Mouse (Mus musculus): ENCODE measurements around the gene Bbs10.

The Bbs10 gene

DNA sequence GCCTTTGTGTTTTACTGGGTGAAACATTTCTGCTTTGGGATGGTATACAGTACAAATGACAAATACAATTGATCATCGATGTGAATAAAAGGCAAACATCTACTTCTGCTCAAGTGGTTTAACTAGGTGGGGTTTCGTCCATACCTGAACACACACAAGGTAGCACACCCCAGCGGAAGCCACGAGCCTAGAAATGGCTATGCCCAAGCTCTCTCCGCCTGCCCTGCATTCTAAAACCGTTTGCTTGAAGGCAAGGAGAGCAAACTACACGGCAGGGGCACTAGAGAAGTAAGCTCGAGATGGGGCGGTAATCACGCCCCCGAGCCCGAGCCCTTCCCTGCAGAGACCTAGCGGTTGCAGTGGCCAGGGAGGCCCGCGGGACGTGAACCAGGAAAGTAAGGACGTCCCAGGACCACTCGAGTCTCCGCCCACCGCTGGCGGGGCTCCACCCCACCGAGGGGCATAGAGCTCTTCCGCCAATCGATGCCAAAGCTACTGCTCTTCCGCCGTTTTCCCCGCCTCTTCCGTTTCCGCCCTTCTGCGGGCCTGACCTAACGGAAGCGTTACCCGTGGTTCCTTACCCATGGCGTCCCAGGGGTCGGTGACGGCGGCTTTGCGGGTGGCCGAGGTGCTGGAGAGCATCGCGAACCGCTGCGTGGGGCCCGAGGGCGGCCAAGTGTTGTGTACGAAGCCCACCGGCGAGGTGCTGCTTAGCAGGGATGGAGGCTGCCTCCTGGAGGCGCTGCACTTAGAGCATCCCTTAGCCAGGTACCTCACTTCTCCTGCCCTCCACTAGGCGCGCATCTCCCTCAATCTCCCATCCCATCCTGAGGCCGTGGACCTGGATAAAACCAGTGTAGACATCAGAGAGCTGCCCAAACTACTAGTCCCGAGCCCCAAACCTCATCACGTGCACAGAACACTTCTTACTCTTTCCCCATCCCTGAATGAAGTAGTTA lies at the start of gene Bbs10:
Gene Bbs10, plus strand, starts transcription at position 540 of the 959 bp plus-strand sequence.
- peak; percentile 94 to 97 for DNase-seq

DNA sequence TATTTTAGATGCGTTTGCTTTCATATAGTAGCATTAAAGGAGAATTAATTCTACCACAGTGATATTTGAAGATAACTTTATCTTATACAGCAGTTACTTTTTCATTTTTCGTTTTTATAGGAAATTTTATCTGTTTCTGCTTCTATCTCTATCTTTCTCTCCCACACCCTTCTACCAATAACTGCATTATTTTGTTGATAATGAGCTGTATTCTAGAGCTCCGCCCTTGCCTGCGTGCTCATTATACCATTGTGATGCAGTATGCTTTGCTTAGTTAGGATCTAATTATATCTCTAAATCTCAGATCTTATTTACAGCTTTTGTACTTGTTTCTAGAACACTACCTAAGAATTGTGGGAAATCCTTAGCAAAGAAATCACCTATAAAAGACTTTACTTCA lies 48.3 kb upstream of the Bbs10 start:
- no peak for DNase-seq

GRCm38 (mm10) chr10:111251666-111252065 lies 46.8 kb upstream of the Bbs10 start:
- no peak for DNase-seq

GRCm38 (mm10) chr10:111255228-111255627 lies 43.3 kb upstream of the Bbs10 start:
- no peak for DNase-seq

- no peak for DNase-seq
These were observed 42.3 kb upstream of the Bbs10 start for GRCm38 (mm10) chr10:111256156-111256555.

DNA sequence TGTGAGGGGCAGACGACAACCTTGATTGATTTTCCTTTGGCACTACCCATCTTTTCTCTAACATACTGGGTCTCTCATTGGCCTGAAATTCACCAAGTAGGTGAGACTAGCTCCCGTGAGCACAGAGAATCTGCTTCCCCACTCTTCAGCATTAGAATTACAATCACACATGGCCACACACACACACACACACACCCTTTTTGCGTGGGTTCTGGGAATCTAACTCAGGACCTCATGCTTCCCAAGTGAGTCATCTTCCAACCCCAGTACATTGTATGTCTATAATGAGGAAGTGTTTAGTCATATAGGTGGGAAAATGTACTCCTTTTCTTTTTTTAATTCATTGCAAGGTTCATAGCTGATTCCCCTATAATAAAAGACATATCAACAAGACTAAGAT lies 41.1 kb upstream of the Bbs10 start:
- no peak for DNase-seq

- no peak for DNase-seq
These were observed 40.2 kb upstream of the Bbs10 start for GRCm38 (mm10) chr10:111258256-111258655.

- DNase-seq: no peak
These were observed 26.8 kb upstream of the Bbs10 start for GRCm38 (mm10) chr10:111271687-111272086.

GRCm38 (mm10) chr10:111272905-111273304 lies 25.6 kb upstream of the Bbs10 start:
- DNase-seq: no peak

- no peak for DNase-seq
These were observed 24.9 kb upstream of the Bbs10 start for GRCm38 (mm10) chr10:111273463-111274088.

DNA sequence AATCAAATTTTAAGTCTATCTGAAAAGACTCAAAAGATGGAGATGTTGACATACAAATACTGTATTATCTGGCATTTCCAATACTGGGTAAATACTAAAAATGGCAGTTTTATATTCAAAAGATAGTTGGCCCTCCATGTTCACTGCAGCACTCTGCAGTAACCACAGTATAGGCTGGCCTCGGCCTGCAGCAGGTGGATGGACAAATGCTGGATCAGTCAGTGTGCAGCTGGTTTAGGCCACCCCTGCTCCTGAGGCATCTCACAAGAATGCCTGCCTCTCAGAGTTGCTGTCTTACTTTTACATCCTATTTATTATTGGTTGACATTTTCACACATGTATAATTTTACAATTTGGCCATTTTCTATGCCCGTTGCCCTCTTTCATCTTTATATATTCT lies 22.7 kb upstream of the Bbs10 start:
- DNase-seq: no peak

GRCm38 (mm10) chr10:111297631-111298030 lies 848 bp upstream of the Bbs10 start:
- no peak for DNase-seq

DNA sequence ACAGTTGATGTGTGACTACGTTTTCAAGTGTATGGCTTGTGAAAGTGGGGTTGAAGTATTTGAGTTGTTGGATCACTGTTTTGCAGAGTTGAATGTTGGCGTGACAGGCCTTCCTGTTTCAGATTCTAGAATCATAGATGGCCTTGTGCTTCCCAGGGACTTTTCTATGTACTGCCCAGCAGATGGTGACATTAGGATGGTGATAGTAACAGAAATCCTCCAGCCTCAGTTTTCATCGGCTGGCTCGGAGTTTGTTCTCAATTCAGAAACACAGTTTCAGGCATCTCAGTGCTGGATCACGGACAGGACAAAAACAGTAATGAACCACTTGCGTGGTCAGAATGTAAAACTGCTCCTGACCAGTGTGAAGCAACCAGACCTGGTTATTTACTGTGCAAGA lies 1.1 kb downstream of the Bbs10 start:
- DNase-seq: no peak

- no peak for DNase-seq
These were observed 2.6 kb downstream of the Bbs10 start for GRCm38 (mm10) chr10:111301041-111301440.

DNA sequence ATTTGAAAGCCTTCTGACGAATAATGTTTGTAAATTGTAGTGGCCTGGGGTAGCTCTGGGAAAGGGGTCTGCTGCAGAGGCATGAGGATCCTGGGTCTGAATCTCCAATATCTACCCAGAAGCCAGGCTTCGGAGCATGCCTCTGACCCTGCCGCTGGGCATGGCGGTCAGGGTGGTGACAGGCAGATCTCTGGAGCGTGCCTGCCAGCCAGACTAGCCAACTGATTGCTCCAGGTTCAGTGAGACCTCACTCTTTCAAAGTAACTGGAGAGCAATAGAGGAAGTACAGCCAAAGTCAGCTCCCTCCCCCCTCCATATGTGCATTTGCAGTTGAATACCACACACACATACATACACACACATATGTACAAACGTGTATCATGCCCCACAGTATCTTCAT lies 4.0 kb downstream of the Bbs10 start:
- no peak for DNase-seq

GRCm38 (mm10) chr10:111308850-111309501 lies 10.5 kb downstream of the Bbs10 start:
- no peak for DNase-seq

GRCm38 (mm10) chr10:111313282-111313681 lies 14.8 kb downstream of the Bbs10 start:
- DNase-seq: no peak

DNA sequence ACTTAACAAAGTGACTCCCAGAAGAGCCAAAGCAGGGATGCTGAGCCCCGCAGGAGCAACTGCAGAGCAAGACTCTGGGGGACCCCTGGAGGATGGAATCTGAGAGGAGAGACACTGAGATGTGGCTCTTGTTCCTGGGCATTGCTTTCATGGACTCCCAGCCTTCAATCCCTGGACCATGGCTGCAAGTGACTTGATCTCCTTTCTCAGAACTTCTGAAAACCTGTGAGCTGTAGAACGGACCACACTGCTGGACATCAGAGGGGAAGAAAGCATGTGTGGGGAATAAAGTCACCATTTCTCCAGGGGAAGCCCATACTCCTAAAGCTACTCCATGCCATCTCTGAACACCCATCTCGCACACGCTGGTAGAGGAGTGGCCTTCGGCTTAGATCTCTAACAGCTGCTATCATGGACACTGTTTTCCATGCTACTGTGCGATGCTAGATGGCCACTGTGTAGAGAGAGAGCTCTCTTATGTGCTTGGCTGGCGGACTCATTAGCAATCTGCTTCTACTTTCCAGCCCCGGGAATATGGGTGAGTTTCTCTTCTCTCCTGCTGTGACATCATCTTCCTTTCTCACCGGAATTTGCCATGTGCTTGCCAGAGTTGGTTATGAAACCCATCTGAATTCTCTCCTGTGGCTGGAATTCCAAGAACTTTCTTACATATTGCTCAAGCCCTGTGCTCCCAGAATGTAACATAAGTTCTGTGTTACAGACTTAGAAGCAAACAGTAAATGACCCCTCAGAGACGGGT lies 16.3 kb downstream of the Bbs10 start:
- peak; percentile 36 to 59 for DNase-seq

GRCm38 (mm10) chr10:111315940-111316339 lies 17.5 kb downstream of the Bbs10 start:
- no peak for DNase-seq

GRCm38 (mm10) chr10:111318021-111318420 lies 19.5 kb downstream of the Bbs10 start:
- DNase-seq: no peak

DNA sequence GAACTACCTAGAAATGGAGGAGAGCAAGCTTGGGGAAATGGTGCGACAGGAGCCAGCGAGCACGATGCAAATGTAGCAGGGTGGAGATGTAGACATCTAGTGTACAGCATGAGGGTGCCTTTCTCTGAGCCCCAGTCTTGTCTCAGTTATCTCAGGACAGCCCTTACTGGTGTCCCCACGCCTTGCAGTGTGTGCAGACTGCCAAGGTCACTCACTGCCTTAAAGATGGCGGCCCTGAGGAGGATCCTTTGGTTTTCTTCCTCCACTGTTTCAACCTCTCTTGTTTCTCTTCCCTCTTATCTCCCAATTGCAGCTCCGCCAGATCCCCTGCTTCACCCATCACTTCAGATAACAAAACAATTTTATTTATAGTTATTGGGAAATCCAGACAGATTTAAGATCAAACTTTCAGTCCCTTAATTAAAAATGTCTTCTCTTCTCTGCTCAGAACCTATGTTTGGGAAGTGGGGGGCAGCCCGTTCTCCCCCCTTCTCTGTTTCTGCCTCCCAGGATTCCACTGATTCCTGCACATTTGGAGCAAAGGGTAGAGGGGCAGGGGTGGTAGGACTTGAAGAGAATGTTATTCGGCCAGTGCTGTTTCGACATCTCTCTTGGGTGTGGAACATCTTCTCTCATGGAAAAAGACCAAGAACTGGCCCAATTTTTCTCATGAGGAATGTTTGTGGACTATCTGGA lies 20.5 kb downstream of the Bbs10 start:
- DNase-seq: peak in 1 of 2 experiments; percentile 50

GRCm38 (mm10) chr10:111320579-111320978 lies 22.1 kb downstream of the Bbs10 start:
- no peak for DNase-seq

Measured in lung, adult 18-20 months (tissue).